In the genomic region with DNA sequence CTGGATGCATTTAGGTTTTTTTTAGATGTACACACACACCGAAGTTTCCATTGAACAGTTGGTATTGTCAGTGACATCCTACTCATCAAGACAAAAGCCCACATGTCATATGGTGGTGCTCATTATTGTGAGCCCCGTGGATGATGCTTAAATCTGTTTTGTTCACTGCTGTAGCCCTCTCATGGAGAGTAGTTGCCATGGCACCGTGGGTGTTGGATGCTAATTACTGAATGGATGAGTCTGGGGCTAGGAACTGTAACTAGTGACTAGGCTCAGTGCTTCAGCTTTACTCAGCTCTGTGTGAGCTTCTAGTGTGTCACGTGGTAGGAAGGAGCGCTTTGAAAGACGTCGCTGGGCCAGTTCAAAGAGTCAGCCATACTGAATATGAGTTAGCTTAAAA, we compare ENCODE assay signal across 11 mouse cellular contexts. TPM values are rescaled to one million over a fixed set of nuclear protein-coding genes. Genes with fewer than 3 reads are reported as not detected.
DNase-seq lines count a peak whose midpoint lies in the region; ATAC-seq lines count a peak whose summit lies in the region.
"Had no signal": no experiment of that assay in that cellular context is flagged by ENCODE, and none has a peak within 500 bp of the region (broad histone marks: within the 10 kb centered on the region; RNA-seq: fewer than 3 reads in every experiment).

No protein-coding gene starts in this region.

- H3K36me3 ChIP-seq in hindbrain, embryonic 13.5 days = peaks cover 27% of the 10 kb centered on the region
- H3K36me3 ChIP-seq: embryonic facial prominence, embryonic 13.5 days had no signal

- H3K27ac ChIP-seq in hindbrain, embryonic 13.5 days = no peak overlapping the region
- H3K27ac ChIP-seq: embryonic facial prominence, embryonic 13.5 days had no signal

- WGBS in hindbrain, embryonic 13.5 days = 54% methylated on average over 7 of the region's 7 CpGs

- H3K27me3 ChIP-seq in hindbrain, embryonic 13.5 days = no peaks in the 10 kb centered on the region
- H3K27me3 ChIP-seq: embryonic facial prominence, embryonic 13.5 days had no signal

- H3K9ac ChIP-seq in hindbrain, embryonic 13.5 days = no peak overlapping the region
- H3K9ac ChIP-seq: embryonic facial prominence, embryonic 13.5 days; liver, postnatal 0 days had no signal

- ATAC-seq in CD4-positive, CD25-positive, alpha-beta regulatory T cell, adult 4 months = peak; percentile 75
- ATAC-seq in hindbrain, embryonic 13.5 days (ENCODE audit: low FRiP score) = peak; percentile 76
- no peak for ATAC-seq in erythroid progenitor cell, adult 5-6 weeks (replicated peaks; ENCODE audit: low FRiP score, poor library complexity, severe bottlenecking)
- ATAC-seq: liver, postnatal 0 days had no signal

- H3K9me3 ChIP-seq in hindbrain, embryonic 13.5 days = no peaks in the 10 kb centered on the region
- H3K9me3 ChIP-seq: embryonic facial prominence, embryonic 13.5 days had no signal

- H3K4me2 ChIP-seq in hindbrain, embryonic 13.5 days = no peak overlapping the region
- H3K4me2 ChIP-seq: embryonic facial prominence, embryonic 13.5 days had no signal

- H3K4me1 ChIP-seq in hindbrain, embryonic 13.5 days (replicated peaks) = peaks cover 12% of the 10 kb centered on the region
- H3K4me1 ChIP-seq: embryonic facial prominence, embryonic 13.5 days had no signal

- H3K4me3 ChIP-seq in hindbrain, embryonic 13.5 days = no peak overlapping the region
- H3K4me3 ChIP-seq: embryonic facial prominence, embryonic 13.5 days had no signal

- intact Hi-C loops in left cerebral cortex, postnatal 25 days (cut with DNase I) = no loop called here

- peak; percentile 50 to 51 for DNase-seq in B cell, adult 2 months
- DNase-seq in left cerebral cortex, postnatal 25 days (ENCODE audit: low spot score in 2 of 2) = peak; percentile 59 to 93
- DNase-seq in cerebellum, adult 9-11 months = no peak
- no peak for DNase-seq in kidney, postnatal 25 days
- no peak for DNase-seq in yolk sac, embryonic 10.5 days (ENCODE audit: low spot score)
- DNase-seq: gastrocnemius, postnatal 14 days; liver, postnatal 0 days had no signal

RNA-seq across cellular contexts. Expression of gene Slain1, which starts 13.0 kb away (rescaled TPM):
- 10 to 100 TPM; 10.2 to 20.0 TPM for polyA plus RNA-seq in CD4-positive, CD25-positive, alpha-beta regulatory T cell, adult 4 months (2017; shearing (Covaris generic))
- 14.2 and 15.4 TPM in 2 replicates for polyA plus RNA-seq in hindbrain, embryonic 13.5 days (2015; fragmentation: Nextera tagmentation; extraction: Ambion mirVana)
- total RNA-seq in left cerebral cortex, postnatal 25 days (2021) = 10 to 100 TPM; 45.9 to 46.7 TPM
- total RNA-seq in erythroid progenitor cell, adult 5-6 weeks (2015; ENCODE audit: low replicate concordance) = 2.5 and 2.9 TPM in 2 replicates
- total RNA-seq in erythroid progenitor cell, adult 5-6 weeks (2017; ENCODE audit: low replicate concordance) = 1.9 and 3.9 TPM in 2 replicates

Comparison
In these comparisons a context has a peak if more than half of its experiments do, and no peak if none do; other contexts are left out.
1. DNase-seq: peak in B cell, adult 2 months (2 of 2) and left cerebral cortex, postnatal 25 days (2 of 2); none in cerebellum, adult 9-11 months (single experiment), kidney, postnatal 25 days (0 of 2) and yolk sac, embryonic 10.5 days (single experiment).
2. RNA of gene Slain1, which starts 13.0 kb away (total RNA-seq): 45.9 to 46.7 TPM in left cerebral cortex, postnatal 25 days; 1.9 to 3.9 TPM in erythroid progenitor cell, adult 5-6 weeks; every median in the first group is over 4 times any median in the second.